Mouse (Mus musculus): ENCODE measurements around the gene Rtf2. TPM values are rescaled to one million over a fixed set of nuclear protein-coding genes. Genes with fewer than 3 reads are reported as not detected.

Gene Rtf2
- total RNA-seq, 2 experiments from 2014 or later: 71.8 to 83.1 TPM

GRCm38 (mm10) chr2:172477350-172477749 lies 37.0 kb downstream of the Rtf2 start:
- no peak for DNase-seq (ENCODE audit: low spot score in 2 of 2)
- intact Hi-C loops (cut with DNase I): loop anchor here (2.0 to 10.0 kb wide), 3 partner anchors 297 to 520 kb away; no protein-coding TSS in a partner anchor

- DNase-seq (ENCODE audit: low spot score in 2 of 2): peak in 1 of 2 experiments; percentile 34
- intact Hi-C loops (cut with DNase I): loop anchor here (2.0 to 10.0 kb wide), 3 partner anchors 297 to 519 kb away; no protein-coding TSS in a partner anchor
Measured at GRCm38 (mm10) chr2:172477860-172478259, 37.5 kb downstream of the Rtf2 start.

- intact Hi-C loops (cut with DNase I): loop anchor here (10.0 kb wide), 1 partner anchor 605 kb away; no protein-coding TSS in a partner anchor
- no peak for DNase-seq (ENCODE audit: low spot score in 2 of 2)
Measured at GRCm38 (mm10) chr2:172480296-172480695, 39.9 kb downstream of the Rtf2 start.

GRCm38 (mm10) chr2:172481654-172482385 lies 41.5 kb downstream of the Rtf2 start:
- intact Hi-C loops (cut with DNase I): loop anchor here (10.0 kb wide), 1 partner anchor 603 kb away; no protein-coding TSS in a partner anchor
- no peak for DNase-seq (ENCODE audit: low spot score in 2 of 2)

- DNase-seq (ENCODE audit: low spot score in 2 of 2): no peak
- intact Hi-C loops (cut with DNase I): loop anchor here (10.0 kb wide), 1 partner anchor 601 kb away; no protein-coding TSS in a partner anchor
Measured at GRCm38 (mm10) chr2:172483766-172484413, 43.5 kb downstream of the Rtf2 start.

- intact Hi-C loops (cut with DNase I): loop anchor here (10.0 kb wide), 1 partner anchor 600 kb away; no protein-coding TSS in a partner anchor
- no peak for DNase-seq (ENCODE audit: low spot score in 2 of 2)
Measured at GRCm38 (mm10) chr2:172484696-172485370, 44.5 kb downstream of the Rtf2 start.

- no peak for DNase-seq (ENCODE audit: low spot score in 2 of 2)
- intact Hi-C loops (cut with DNase I): no loop called here
Measured at GRCm38 (mm10) chr2:172496736-172497345, 56.5 kb downstream of the Rtf2 start.

- intact Hi-C loops (cut with DNase I): no loop called here
- DNase-seq (ENCODE audit: low spot score in 2 of 2): no peak
Measured at GRCm38 (mm10) chr2:172498823-172499222, 58.5 kb downstream of the Rtf2 start.

GRCm38 (mm10) chr2:172500752-172501316 lies 60.5 kb downstream of the Rtf2 start:
- no peak for DNase-seq (ENCODE audit: low spot score in 2 of 2)
- intact Hi-C loops (cut with DNase I): no loop called here

- no peak for DNase-seq (ENCODE audit: low spot score in 2 of 2)
- intact Hi-C loops (cut with DNase I): no loop called here
Measured at GRCm38 (mm10) chr2:172501341-172501740, 61.0 kb downstream of the Rtf2 start.

- intact Hi-C loops (cut with DNase I): no loop called here
- no peak for DNase-seq (ENCODE audit: low spot score in 2 of 2)
Measured at GRCm38 (mm10) chr2:172502168-172502567, 61.8 kb downstream of the Rtf2 start.

GRCm38 (mm10) chr2:172506121-172506520 lies 65.8 kb downstream of the Rtf2 start:
- intact Hi-C loops (cut with DNase I): no loop called here
- no peak for DNase-seq (ENCODE audit: low spot score in 2 of 2)

- no peak for DNase-seq (ENCODE audit: low spot score in 2 of 2)
- intact Hi-C loops (cut with DNase I): loop anchor here (5.0 kb wide), 1 partner anchor 107 kb away; no protein-coding TSS in a partner anchor
Measured at GRCm38 (mm10) chr2:172510056-172510712, 69.8 kb downstream of the Rtf2 start.

GRCm38 (mm10) chr2:172510899-172511298 lies 70.5 kb downstream of the Rtf2 start:
- intact Hi-C loops (cut with DNase I): loop anchor here (5.0 kb wide), 1 partner anchor 106 kb away; no protein-coding TSS in a partner anchor
- no peak for DNase-seq (ENCODE audit: low spot score in 2 of 2)

GRCm38 (mm10) chr2:172516407-172516992 lies 76.1 kb downstream of the Rtf2 start:
- intact Hi-C loops (cut with DNase I): no loop called here
- DNase-seq (ENCODE audit: low spot score in 2 of 2): no peak
